Mouse (Mus musculus) lung, adult 2 months (tissue): ENCODE measurements around the gene Fam69a.

ENCODE experiments used
- CTCF ChIP-seq: fragments of 200-500 bp; IDR thresholded peaks from 2 replicates; pipeline ENCODE4 v1.5.1; 2011; ENCODE audit warnings: mild to moderate bottlenecking, low read length, control low read depth; ENCODE audit not compliant: insufficient read depth
- POLR2A ChIP-seq: fragments of 200-500 bp; IDR thresholded peaks from 2 replicates; pipeline ENCODE4 v1.6.1; 2011; ENCODE audit warnings: low read depth, mild to moderate bottlenecking, control low read depth, low read length, borderline replicate concordance; ENCODE audit errors: extremely low read depth

DNA sequence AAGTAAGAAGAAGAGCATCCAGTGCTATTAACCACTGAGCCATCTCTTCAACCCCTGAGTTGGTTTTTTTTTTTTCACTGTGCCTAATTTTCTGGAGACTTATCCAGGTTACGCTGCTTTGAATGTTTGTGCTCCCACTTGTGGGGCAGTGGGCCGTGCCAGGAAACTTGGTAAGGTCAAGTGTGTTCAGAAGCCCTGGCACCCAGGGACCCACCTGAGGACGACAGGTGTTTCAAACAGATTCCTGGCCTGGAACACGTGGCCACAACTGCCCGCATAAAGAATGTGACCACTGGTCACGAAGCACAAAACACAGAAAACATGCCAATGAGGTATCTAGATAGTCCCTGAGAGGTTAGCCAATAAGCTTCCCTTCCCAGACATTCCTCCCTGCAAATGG, 43.4 kb downstream of the Fam69a start:
- TF ChIP-seq CTCF (no peak), POLR2A (no peak)
